In the genomic region with DNA sequence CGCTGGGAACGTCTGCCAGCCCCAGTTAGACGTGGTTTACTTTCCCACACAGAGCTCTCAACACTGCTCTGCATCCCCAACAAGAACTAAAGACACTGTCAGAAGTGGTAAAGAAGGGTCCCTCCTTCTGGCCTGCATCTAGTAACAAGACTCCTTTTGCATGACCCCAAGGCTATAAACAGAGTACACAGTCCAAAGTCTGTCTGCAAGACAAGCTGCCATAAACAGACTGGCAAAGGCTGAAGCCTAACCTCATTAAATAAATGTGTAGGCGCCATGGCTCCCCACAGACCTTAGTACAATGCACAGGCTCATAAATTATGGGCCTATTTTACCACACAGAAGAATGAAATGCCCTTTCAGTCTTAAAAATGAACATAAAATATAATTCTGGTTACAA, we compare ENCODE assay signal across 16 mouse cellular contexts.
"Had no signal": no experiment of that assay in that cellular context is flagged by ENCODE, and none has a peak within 500 bp of the region (broad histone marks: within the 10 kb centered on the region; RNA-seq: fewer than 3 reads in every experiment).

No protein-coding gene starts in this region.

- H3K27ac ChIP-seq: neural tube, embryonic 13.5 days; neural tube, embryonic 15.5 days; stomach, embryonic 15.5 days; stomach, postnatal 0 days had no signal

- H3K27me3 ChIP-seq: neural tube, embryonic 13.5 days; neural tube, embryonic 15.5 days; stomach, embryonic 15.5 days had no signal

- H3K9ac ChIP-seq: neural tube, embryonic 13.5 days; neural tube, embryonic 15.5 days; stomach, embryonic 15.5 days had no signal

- DNase-seq: retina, postnatal 1 day; right cerebral cortex, adult 18-20 months; right cerebral cortex, postnatal 14 days; right cerebral cortex, postnatal 25 days; right cerebral cortex, postnatal 4 days; spleen, adult 18-20 months; thymus, adult 18-20 months; thymus, adult 2 months; thymus, postnatal 14 days; thymus, postnatal 25 days; thymus, postnatal 36 days; thymus, postnatal 4 days had no signal

- H3K4me1 ChIP-seq: neural tube, embryonic 13.5 days; neural tube, embryonic 15.5 days; stomach, embryonic 15.5 days had no signal

- H3K4me3 ChIP-seq: neural tube, embryonic 13.5 days; neural tube, embryonic 15.5 days; stomach, embryonic 15.5 days had no signal

- H3K9me3 ChIP-seq: neural tube, embryonic 13.5 days; neural tube, embryonic 15.5 days; stomach, embryonic 15.5 days had no signal

- H3K4me2 ChIP-seq: neural tube, embryonic 13.5 days; neural tube, embryonic 15.5 days; stomach, embryonic 15.5 days had no signal
